Mouse (Mus musculus): ENCODE measurements around the gene Sash1. TPM values are rescaled to one million over a fixed set of nuclear protein-coding genes. Genes with fewer than 3 reads are reported as not detected.

Gene Sash1
- total and polyA plus RNA-seq, 3 experiments = 0.09 to 0.59 (median 0.24) TPM

DNA sequence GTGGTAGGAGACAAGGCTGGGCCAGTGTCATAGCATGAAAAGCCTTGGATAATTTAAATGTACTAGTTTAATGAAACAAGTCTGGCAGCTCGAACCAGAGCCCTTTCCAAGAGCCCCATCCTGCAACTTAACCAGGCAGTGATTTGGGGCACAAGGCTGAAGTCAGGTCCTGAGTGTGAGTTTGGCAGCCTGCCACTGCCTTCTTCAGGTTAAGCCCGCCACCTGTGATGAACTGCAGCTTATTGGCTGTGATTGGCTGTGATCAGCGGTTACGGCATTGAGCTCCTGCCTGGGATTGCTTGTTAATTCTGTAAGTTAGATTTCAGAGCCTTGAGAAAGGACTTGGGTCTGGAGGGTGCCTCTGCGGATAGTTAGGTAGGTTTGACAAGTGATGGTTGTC is 168.7 kb downstream of the Sash1 start:
- no peak for DNase-seq (ENCODE audit: extremely low read depth)
- dilution Hi-C loops (cut with MboI; ENCODE audit: extremely low pct_ligation_motif_present, extremely low pct_unique_long_range_greater_than_20kb, low sequenced_read_pairs) (no loop called here), in situ Hi-C loops (cut with MboI; ENCODE audit: low pct_ligation_motif_present, low pct_unique_long_range_greater_than_20kb, low sequenced_read_pairs) (loop anchor here (5.0 to 25.0 kb wide), 2 partner anchors 190 to 830 kb away; no protein-coding TSS in a partner anchor)
- peaks cover 1% of the 10 kb centered on the region for H3K27me3 ChIP-seq (replicated peaks)
- H3K4me1 ChIP-seq (ENCODE audit: control insufficient read depth in 1 of 2, insufficient read depth in 2 of 2) = peaks cover 0 to 8% of the 10 kb centered on the region in 2 experiments; a peak in 2 of 4 replicates
- no peaks in the 10 kb centered on the region for H3K79me2 ChIP-seq (replicated peaks; ENCODE audit: control insufficient read depth, extremely low read depth, insufficient read depth, poor library complexity, severe bottlenecking)
- H3K4me2 ChIP-seq (ENCODE audit: insufficient read depth, low read depth, poor library complexity, severe bottlenecking) = no peak overlapping the region
- no peak overlapping the region for H3K9ac ChIP-seq (ENCODE audit: insufficient read depth, low read depth)
- no peak for TF ChIP-seq ELF1 (IDR thresholded peaks at IDR 0.05; ENCODE audit: low read depth, low read length)
- no peak for TF ChIP-seq ETS1 (conservative IDR thresholded peaks at IDR 0.05; ENCODE audit: low read depth, low read length)
- no peak for TF ChIP-seq MEF2A (IDR thresholded peaks at IDR 0.05; ENCODE audit: borderline replicate concordance, low read depth, low read length)
- TF ChIP-seq SMC3 (IDR thresholded peaks at IDR 0.05; ENCODE audit: low read depth, low read length) = no peak
- no peak for TF ChIP-seq IRF4 (IDR thresholded peaks at IDR 0.05; ENCODE audit: low read depth, low read length)
- no peak for TF ChIP-seq MYC (IDR thresholded peaks at IDR 0.05; ENCODE audit: low read depth, low read length)
- TF ChIP-seq BHLHE40 (IDR thresholded peaks at IDR 0.05; ENCODE audit: low read depth, low read length) = no peak
- TF ChIP-seq GABPA (IDR thresholded peaks at IDR 0.05; ENCODE audit: insufficient replicate concordance, low read depth, low read length) = no peak
- H3K9me3 ChIP-seq (replicated peaks; ENCODE audit: low read length) = no peaks in the 10 kb centered on the region
- no peak overlapping the region for H3K4me3 ChIP-seq (replicated peaks in 1 of 3; ENCODE audit: low read depth in 2 of 3, low read length in 2 of 3, poor library complexity in 1 of 3)
- no peak overlapping the region for H3K27ac ChIP-seq (ENCODE audit: insufficient read depth, low read depth)
- H3K36me3 ChIP-seq (replicated peaks in 1 of 2; ENCODE audit: control insufficient read depth in 1 of 2, insufficient read depth in 1 of 2, low read length in 1 of 2) = no peaks in the 10 kb centered on the region

GRCm38 (mm10) chr10:8715679-8716284 is 170.1 kb downstream of the Sash1 start:
- in situ Hi-C loops (cut with MboI; ENCODE audit: low pct_ligation_motif_present, low pct_unique_long_range_greater_than_20kb, low sequenced_read_pairs) = loop anchor here (5.0 to 25.0 kb wide), 2 partner anchors 188 to 828 kb away; no protein-coding TSS in a partner anchor
- dilution Hi-C loops (cut with MboI; ENCODE audit: extremely low pct_ligation_motif_present, extremely low pct_unique_long_range_greater_than_20kb, low sequenced_read_pairs) = no loop called here
- TF ChIP-seq ZC3H11A (IDR thresholded peaks at IDR 0.05; ENCODE audit: low read depth, low read length) (0 out of 2 replicates have a peak, but pooled peaks have one; percentile 6), MXI1 (IDR thresholded peaks at IDR 0.05; ENCODE audit: low read depth, low read length) (no peak; the same call in 1 of the 2 replicates), NRF1 (IDR thresholded peaks at IDR 0.05; ENCODE audit: low read depth, low read length) (no peak), ZMIZ1 (IDR thresholded peaks at IDR 0.05; ENCODE audit: low read depth, low read length) (no peak), PAX5 (IDR thresholded peaks at IDR 0.05; ENCODE audit: low read length) (no peak), ETS1 (conservative IDR thresholded peaks at IDR 0.05; ENCODE audit: low read depth, low read length) (no peak), EP300 (IDR thresholded peaks at IDR 0.05; ENCODE audit: low read length) (no peak), ZKSCAN1 (IDR thresholded peaks at IDR 0.05; ENCODE audit: borderline replicate concordance, low read depth, low read length) (no peak), ZNF384 (IDR thresholded peaks at IDR 0.05; ENCODE audit: low read depth, low read length) (peak; percentile 75), MEF2A (IDR thresholded peaks at IDR 0.05; ENCODE audit: borderline replicate concordance, low read depth, low read length) (no peak), IRF4 (IDR thresholded peaks at IDR 0.05; ENCODE audit: low read depth, low read length) (no peak), MAFK (IDR thresholded peaks at IDR 0.05; ENCODE audit: insufficient replicate concordance, low read length) (no peak), BHLHE40 (IDR thresholded peaks at IDR 0.05; ENCODE audit: low read depth, low read length) (peak; percentile 74), POLR2A (IDR thresholded peaks at IDR 0.05; ENCODE audit: low read depth, low read length) (no peak), MAX (IDR thresholded peaks at IDR 0.05; ENCODE audit: low read length) (peak; percentile 96), TCF12 (IDR thresholded peaks at IDR 0.05; ENCODE audit: low read depth, low read length) (no peak), E2F4 (IDR thresholded peaks at IDR 0.05; ENCODE audit: insufficient replicate concordance, low read depth, low read length) (no peak), USF1 (IDR thresholded peaks at IDR 0.05; ENCODE audit: low read depth, low read length) (no peak; the same call in 1 of the 2 replicates), CTCF (conservative IDR thresholded peaks at IDR 0.05 in 1 of 2, IDR thresholded peaks at IDR 0.05 in 1 of 2; ENCODE audit: low read depth in 2 of 2, low read length in 2 of 2) (peak; percentile 80 to 90), GABPA (IDR thresholded peaks at IDR 0.05; ENCODE audit: insufficient replicate concordance, low read depth, low read length) (no peak), JUN (IDR thresholded peaks at IDR 0.05; ENCODE audit: insufficient read depth, low read depth, low read length) (no peak), MYC (IDR thresholded peaks at IDR 0.05; ENCODE audit: low read depth, low read length) (peak; percentile 96), SMC3 (IDR thresholded peaks at IDR 0.05; ENCODE audit: low read depth, low read length) (peak; percentile 93), TBP (conservative IDR thresholded peaks at IDR 0.05; ENCODE audit: low read depth, low read length) (no peak), UBTF (IDR thresholded peaks at IDR 0.05; ENCODE audit: low read depth, low read length) (no peak), USF2 (conservative IDR thresholded peaks at IDR 0.05; ENCODE audit: low read depth, low read length) (no peak), JUND (conservative IDR thresholded peaks at IDR 0.05; ENCODE audit: low read depth, low read length) (no peak), CHD2 (IDR thresholded peaks at IDR 0.05; ENCODE audit: low read length) (no peak), POLR2AphosphoS2 (IDR thresholded peaks at IDR 0.05; ENCODE audit: low read depth, low read length) (no peak), CHD1 (IDR thresholded peaks at IDR 0.05; ENCODE audit: low read depth, low read length) (no peak)

More at GRCm38 (mm10) chr10:8715679-8716284, 170.1 kb downstream of the Sash1 start:
- H3K79me2 ChIP-seq (replicated peaks; ENCODE audit: control insufficient read depth, extremely low read depth, insufficient read depth, poor library complexity, severe bottlenecking) = no peaks in the 10 kb centered on the region
- no peak overlapping the region for H3K27ac ChIP-seq (ENCODE audit: insufficient read depth, low read depth)
- no peaks in the 10 kb centered on the region for H3K9me3 ChIP-seq (replicated peaks; ENCODE audit: low read length)
- no peak overlapping the region for H3K4me2 ChIP-seq (ENCODE audit: insufficient read depth, low read depth, poor library complexity, severe bottlenecking)
- peaks cover 0 to 8% of the 10 kb centered on the region in 2 experiments; a peak in 2 of 4 replicates for H3K4me1 ChIP-seq (ENCODE audit: control insufficient read depth in 1 of 2, insufficient read depth in 2 of 2)
- DNase-seq (ENCODE audit: extremely low read depth) = peak; percentile 72
- peaks cover 1% of the 10 kb centered on the region for H3K27me3 ChIP-seq (replicated peaks)
- no peak overlapping the region for H3K9ac ChIP-seq (ENCODE audit: insufficient read depth, low read depth)
- no peak overlapping the region for H3K4me3 ChIP-seq (replicated peaks in 1 of 3; ENCODE audit: low read depth in 2 of 3, low read length in 2 of 3, poor library complexity in 1 of 3)
- H3K36me3 ChIP-seq (replicated peaks in 1 of 2; ENCODE audit: control insufficient read depth in 1 of 2, insufficient read depth in 1 of 2, low read length in 1 of 2) = no peaks in the 10 kb centered on the region

All from CH12.LX (cell line).